Mouse (Mus musculus) frontal cortex, postnatal 36 days (tissue): ENCODE measurements around the gene Rpl15.
"Not testable (repeated sequence)": the region's sequence is repeated elsewhere in the genome, so short reads cannot be mapped to it uniquely, and the experiment has no call there.

ENCODE experiments used
- DNase-seq, 2 experiments: peaks; one replicate each; pipeline ENCODE4 v3.0.0; 2022; ENCODE audit warnings: low spot score in 2 of 2

Rpl15 gene

GRCm38 (mm10) chr14:18270529-18271441, at the start of gene Rpl15, which contains the start of gene Nkiras1:
TSS of gene Rpl15 (minus strand) at chr14:18271391.
TSS of gene Nkiras1 (plus strand) at chr14:18271136.
- peak; percentile 98 to 99 for DNase-seq

DNA sequence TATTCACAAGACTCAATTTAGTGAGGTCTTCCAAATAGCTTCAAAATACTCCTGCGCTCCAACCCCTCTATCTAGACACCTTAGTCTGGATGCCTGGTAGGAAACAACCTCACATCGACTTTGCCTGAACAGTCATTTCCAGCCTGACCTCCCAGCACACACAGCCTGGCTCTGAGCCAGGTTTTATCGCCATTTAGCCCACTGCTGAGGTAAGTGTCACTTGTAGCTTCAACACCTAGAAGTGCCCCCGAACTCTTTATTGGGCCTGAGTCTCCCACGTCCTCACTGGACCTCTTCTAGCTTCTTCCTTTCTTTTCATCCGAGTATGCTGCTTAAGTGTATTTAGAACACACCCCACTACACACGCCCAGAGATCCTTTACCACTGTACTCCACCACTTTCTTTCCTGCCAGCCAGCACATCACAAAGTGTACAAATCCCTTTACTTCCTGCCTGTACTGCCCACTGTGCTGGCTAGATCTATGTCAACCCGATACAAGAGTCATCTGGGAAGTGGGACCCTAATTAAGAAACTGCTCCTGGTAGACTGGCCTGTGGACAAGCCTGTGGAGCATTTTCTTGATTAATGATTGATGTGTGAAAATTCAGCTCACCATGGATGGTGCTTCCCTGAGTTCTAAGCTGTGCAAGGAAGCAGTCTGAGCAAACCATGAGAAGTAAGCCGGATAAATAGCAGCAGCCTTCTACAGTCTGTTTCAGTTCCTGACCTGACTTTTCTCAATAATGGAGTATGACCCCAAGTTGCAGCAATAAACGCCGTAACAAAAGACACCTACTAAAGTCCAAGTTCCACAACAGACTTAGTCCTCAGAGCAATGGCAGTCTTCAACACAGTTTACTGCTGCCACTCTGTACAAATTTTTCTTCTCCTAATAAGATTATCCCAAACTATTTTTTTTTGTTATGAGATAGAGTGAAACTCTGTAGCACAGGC, 46.5 kb upstream of the Rpl15 start:
- no peak for DNase-seq

DNA sequence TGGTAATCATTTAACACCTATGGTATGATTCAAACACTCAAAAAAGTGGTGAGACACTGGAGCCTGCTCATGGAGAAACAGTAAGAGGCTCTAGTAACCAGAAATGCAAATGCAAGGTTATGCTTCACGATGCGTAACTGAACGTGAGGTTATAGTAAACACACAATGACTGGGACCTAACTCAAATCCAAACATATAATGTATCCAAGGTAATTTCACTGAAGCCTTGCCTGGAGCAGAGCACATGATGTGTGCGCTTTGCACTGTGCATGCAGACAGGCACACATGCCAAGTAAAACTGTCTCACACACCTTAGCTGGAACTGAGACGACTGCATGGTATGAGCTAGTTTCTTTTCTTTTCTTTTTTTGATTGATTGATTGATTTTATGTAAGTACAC, 33.0 kb upstream of the Rpl15 start:
- no peak for DNase-seq

GRCm38 (mm10) chr14:18303262-18303661, 32.1 kb upstream of the Rpl15 start:
- DNase-seq: peak; percentile 73 to 81

DNA sequence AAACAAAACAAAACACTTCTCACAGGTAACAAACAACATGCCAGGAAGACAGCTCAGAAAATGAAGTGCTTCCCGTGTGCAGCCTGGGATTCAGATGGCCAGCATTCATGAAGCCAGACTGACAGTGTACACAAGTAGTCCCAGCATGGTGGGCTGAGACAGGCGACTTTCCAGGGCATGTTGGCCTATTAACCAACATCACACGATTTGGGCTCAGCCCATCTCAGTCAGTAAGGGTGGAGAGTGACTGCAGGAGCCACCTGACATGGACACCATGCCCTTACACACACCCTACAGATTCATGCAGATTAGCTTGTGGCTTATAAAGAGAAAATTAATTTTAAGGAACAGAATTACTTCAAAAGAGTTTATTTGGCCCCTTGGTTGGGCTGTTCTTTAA, 31.6 kb upstream of the Rpl15 start:
- DNase-seq: no peak

GRCm38 (mm10) chr14:18301591-18301990, 30.4 kb upstream of the Rpl15 start:
- DNase-seq: no peak

GRCm38 (mm10) chr14:18300676-18301075, 29.5 kb upstream of the Rpl15 start:
- DNase-seq: no peak

DNA sequence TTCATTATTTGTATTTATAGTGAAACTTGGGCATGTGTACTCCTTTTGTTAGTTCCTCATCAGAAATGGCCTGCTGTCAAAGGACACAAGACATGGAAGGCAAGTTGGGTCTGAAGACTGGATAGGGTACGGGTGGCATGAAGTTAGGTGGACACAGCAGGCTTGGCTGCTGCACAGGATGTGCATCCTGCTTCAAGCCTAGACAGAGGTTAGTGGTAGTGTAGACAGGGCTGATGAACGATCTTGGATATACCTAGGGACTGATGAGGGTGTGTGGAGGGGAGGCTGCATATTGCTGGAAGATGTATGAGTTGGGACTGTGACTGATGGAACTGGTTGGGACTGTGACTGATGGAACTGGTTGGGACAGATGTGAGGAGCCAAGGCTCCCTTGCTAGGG, 27.7 kb upstream of the Rpl15 start:
- no peak for DNase-seq

DNA sequence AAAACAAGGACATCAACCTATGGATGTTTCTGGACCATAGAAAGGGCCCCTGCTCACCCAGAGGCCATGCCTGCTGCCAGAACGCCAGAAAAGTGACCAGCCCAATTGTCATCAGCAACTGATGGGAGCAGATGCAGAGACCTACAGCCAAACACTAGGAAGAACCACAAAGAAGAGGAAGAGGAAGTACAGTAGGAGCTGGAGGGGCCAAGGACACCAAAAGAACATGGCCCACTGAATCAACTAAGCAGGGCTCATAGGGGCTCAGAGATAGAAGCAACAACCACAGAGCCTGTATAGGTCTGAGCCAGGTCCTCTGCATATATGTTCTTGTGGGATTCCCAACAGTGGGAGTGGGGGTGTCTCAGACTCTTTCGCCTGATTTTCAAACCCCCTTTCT, 26.2 kb upstream of the Rpl15 start:
- no peak for DNase-seq

GRCm38 (mm10) chr14:18292578-18292977, 21.4 kb upstream of the Rpl15 start:
- DNase-seq: no peak

- DNase-seq: no peak
These were observed 20.9 kb upstream of the Rpl15 start for GRCm38 (mm10) chr14:18292111-18292510.

DNA sequence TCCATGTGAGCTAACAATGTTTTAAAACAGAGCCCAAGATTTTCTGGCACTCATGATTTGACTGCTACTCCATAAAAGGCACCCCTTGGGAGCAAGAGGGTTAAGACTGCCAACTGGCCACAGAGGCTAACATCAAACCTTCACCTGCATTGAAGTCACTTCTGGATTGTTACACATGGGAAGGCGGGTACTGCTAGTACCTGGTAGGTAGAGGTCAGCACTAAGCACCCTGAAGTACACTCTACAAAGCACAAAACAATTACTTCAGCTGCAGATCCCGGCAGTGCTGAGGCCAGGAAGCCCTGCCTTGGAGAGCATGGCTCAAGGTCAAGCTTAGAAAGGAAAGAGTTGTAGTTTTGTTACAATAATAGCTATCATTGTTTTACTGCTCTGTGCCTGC, 16.2 kb upstream of the Rpl15 start:
- no peak for DNase-seq

DNA sequence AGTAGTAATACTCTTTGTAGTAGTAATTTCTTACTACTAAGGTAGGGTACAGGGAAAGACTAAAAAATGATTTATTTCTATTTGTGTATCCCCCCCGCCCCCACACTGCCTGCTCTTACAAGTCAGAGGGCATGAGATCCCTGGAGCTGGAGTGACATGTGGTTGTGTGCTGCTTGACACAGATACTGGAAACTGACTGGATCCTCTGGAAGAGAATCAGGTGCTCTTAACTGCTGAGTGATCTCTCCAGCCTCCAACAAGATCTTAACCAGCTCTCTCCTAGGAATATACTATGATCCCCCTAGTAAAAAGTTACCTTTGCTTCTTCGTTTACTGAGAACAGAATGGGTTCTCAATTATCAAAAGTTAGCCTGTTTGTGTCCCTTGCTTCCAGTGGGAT, 15.2 kb upstream of the Rpl15 start:
- DNase-seq: no peak

DNA sequence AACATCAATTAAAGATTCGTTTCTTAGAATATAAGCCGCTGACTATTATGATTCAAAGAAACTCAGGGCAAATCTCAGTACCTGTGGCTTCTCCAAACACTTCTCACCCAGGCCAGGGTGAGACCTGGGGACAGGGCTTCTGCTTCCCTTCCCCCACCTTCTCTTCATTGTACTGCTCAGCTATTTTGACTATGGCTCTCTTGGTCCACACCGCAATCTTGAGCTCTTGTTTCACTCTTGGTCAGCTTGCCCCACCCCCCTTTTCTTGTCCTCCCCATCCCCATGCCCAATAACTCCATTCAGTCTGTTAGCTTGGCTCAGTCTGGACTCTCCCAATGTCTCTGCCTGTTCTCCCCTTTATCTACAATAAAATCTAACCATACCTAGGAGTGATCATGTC, 14.3 kb upstream of the Rpl15 start:
- DNase-seq: no peak

DNA sequence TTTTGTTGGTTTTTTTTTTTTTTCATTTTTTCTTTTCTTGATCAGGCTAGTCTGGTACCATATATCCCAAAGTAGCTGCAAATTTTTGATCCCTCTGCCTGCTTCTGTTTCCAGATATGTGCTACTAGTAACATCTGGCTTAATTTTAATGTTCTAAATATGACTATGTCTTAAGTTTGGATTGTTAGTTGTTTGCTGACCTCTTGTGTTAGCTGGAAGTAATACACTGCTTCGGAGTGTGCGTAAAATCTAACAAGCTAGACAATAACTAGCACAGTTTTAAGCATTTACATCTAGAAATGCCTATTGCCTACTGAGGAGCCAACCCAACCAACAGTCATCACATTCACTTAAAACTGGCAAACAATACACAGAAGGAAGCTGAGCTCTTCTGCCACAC, 13.4 kb upstream of the Rpl15 start:
- no peak for DNase-seq

DNA sequence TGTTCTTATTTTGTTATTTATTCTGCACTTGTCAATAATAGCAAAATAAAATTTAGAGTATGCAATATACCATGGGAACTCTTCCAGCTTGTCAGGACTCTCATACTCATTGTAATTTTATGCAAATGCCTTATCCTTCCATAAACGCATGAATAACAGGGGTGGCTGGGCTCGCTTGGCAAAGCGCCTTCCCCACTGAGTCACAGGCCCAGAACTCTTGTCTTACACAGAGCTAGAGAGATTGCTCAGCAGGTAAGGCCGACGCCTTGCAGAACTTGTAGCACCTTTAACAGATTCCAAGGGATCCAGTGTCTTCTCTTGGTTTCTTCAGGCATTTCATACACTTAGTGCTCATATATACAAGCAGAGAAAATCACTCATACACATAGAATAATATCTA, 9.2 kb upstream of the Rpl15 start:
- DNase-seq: no peak

- DNase-seq: no peak
These were observed 3.3 kb upstream of the Rpl15 start for GRCm38 (mm10) chr14:18274526-18274925.

GRCm38 (mm10) chr14:18271666-18272065, 475 bp upstream of the Rpl15 start:
- no peak for DNase-seq

DNA sequence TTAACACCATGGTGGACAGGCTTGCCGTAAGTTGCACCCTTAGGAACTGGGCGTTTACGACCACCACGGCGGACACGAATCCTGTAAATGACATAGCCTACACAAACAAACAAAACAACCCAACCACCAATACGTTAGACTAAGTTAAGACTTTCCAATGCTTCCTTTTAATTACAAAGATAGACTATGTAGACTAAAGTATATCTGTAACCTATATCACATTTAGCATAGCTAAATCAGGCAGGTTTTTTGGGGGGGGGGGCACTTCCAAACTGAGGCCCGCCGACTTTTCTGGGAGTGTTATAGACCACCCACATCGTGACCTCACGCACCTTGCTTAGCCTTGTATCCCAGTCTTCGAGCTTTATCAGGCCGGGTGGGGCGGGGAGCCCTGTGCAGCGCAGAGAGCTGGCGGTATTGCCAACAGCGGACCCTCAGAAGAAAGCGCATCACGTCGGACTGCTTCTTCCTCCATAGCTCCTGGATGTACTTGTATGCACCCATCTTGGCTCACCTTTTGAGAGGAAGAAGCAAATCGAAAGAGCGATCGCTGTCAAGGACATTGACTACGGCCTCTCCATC, 1.2 kb downstream of the Rpl15 start:
- DNase-seq: not testable (repeated sequence)

GRCm38 (mm10) chr14:18263427-18263826, 7.8 kb downstream of the Rpl15 start:
- peak; percentile 46 to 50 for DNase-seq

GRCm38 (mm10) chr14:18261203-18261602, 10.0 kb downstream of the Rpl15 start:
- no peak for DNase-seq

DNA sequence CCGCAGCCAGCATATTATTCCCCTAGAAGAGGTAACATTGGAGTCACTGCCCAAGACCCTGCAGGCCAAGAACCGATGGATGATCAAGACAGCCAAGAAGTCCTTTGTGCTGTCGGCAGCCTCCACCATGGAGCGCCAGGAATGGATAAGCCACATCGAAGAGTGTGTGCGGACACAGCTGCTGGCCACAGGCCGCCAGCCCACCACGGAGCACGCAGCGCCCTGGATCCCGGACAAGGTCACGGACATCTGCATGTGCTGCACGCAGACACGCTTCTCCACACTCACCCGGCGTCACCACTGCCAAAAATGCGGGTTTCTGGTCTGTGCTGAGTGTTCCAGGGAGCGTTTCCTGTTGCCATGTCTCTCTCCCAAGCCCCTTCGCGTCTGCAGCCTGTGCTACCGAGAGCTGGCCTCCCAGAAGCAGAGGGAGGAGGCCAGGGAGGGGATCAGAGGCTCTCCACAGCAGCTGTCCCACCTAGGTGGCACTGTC, 28.5 kb downstream of the Rpl15 start:
- DNase-seq: no peak
